Comparison of ENCODE assay signal across 9 mouse cellular contexts in genomic region chr11:59458973-59459372, GRCm38 (mm10). TPM values are rescaled to one million over a fixed set of nuclear protein-coding genes. Genes with fewer than 3 reads are reported as not detected.
A peak's percentile ranks its signal among the peaks of the same experiment; 100 is the strongest.
DNase-seq lines count a peak whose midpoint lies in the region; TF ChIP-seq lines count a peak whose summit lies in the region.
"Had no signal": no experiment of that assay in that cellular context is flagged by ENCODE, and none has a peak within 500 bp of the region (broad histone marks: within the 10 kb centered on the region; RNA-seq: fewer than 3 reads in every experiment).

No protein-coding gene starts in this region.

- H3K36me3 ChIP-seq in myocyte (ENCODE audit: control insufficient read depth, insufficient read depth) = peaks cover 34% of the 10 kb centered on the region

- no peak overlapping the region for H3K4me3 ChIP-seq in myocyte
- H3K4me3 ChIP-seq: neural tube, embryonic 12.5 days had no signal

- H3K27me3 ChIP-seq in myocyte (ENCODE audit: control insufficient read depth, insufficient read depth, insufficient read length) = no peaks in the 10 kb centered on the region
- H3K27me3 ChIP-seq: neural tube, embryonic 12.5 days had no signal

- DNase-seq in right cerebral cortex, postnatal 25 days = peak; percentile 24
- DNase-seq in right cerebral cortex, postnatal 14 days = no peak
- DNase-seq in fibroblast of lung, adult 2 months (ENCODE audit: low read depth) = peak; percentile 97
- DNase-seq in kidney, adult 9 months = peak; percentile 82
- DNase-seq in cerebellum, adult 11-12 months = no peak
- DNase-seq in gastrocnemius, adult 8-10 months (ENCODE audit: low spot score in 2 of 2) = no peak
- DNase-seq in layer of hippocampus, postnatal 14 days (ENCODE audit: low spot score in 2 of 2) = no peak

- no peak for TF ChIP-seq POLR2A in myocyte (IDR thresholded peaks at IDR 0.05; ENCODE audit: insufficient read length, low read depth)

- H3K79me2 ChIP-seq in myocyte (ENCODE audit: control insufficient read depth, insufficient read depth) = no peaks in the 10 kb centered on the region

- no peak overlapping the region for H3ac ChIP-seq in myocyte (ENCODE audit: control insufficient read depth, insufficient read length)

- peak overlapping the region; percentile 35 for H3K4me2 ChIP-seq in myocyte (ENCODE audit: low read depth)
- H3K4me2 ChIP-seq: neural tube, embryonic 12.5 days had no signal

TF ChIP-seq in myocyte, 11 proteins besides CTCF, POLR2A, EP300 and RAD21:
- TF ChIP-seq CEBPB (IDR thresholded peaks at IDR 0.05; ENCODE audit: insufficient read depth, poor library complexity, severe bottlenecking) (peak; percentile 73), POLR2AphosphoS2 (IDR thresholded peaks at IDR 0.05; ENCODE audit: insufficient read length, low read depth) (peak; percentile 20), TCF12 (IDR thresholded peaks at IDR 0.05; ENCODE audit: insufficient read depth, poor library complexity, severe bottlenecking) (peak; percentile 4), MYOD1 (IDR thresholded peaks at IDR 0.05; ENCODE audit: control insufficient read depth in 1 of 3, insufficient read length in 2 of 3, low read depth in 2 of 3) (peak in 1 of 3 experiments; percentile 38), USF1 (IDR thresholded peaks at IDR 0.05; ENCODE audit: low read depth) (peak; percentile 2), MYOG (IDR thresholded peaks at IDR 0.05; ENCODE audit: control insufficient read depth in 1 of 3, insufficient read depth in 1 of 3, insufficient read length in 2 of 3, low read depth in 2 of 3) (peak in 1 of 3 experiments; percentile 69), TCF3 (IDR thresholded peaks at IDR 0.05; ENCODE audit: insufficient read length, low read depth) (no peak), MAX (IDR thresholded peaks at IDR 0.05; ENCODE audit: low read depth) (no peak)

RNA-seq across cellular contexts. Expression of gene Snap47, which starts 8.0 kb away (rescaled TPM):
- polyA plus RNA-seq in myocyte (2012; fragmentation: generic; extraction: Trizol) = 67.2 TPM
- 10 to 100 TPM; 22.8 to 26.9 (median 26.3) TPM for total RNA-seq in gastrocnemius, adult 8-10 months (2022)
- 100 to 1,000 TPM; 334 to 342 TPM for total RNA-seq in layer of hippocampus, postnatal 14 days (2021)

RNA-seq across cellular contexts. Expression of gene Jmjd4, which starts 9.1 kb away (rescaled TPM):
- polyA plus RNA-seq in myocyte (2012; fragmentation: generic; extraction: Trizol) = 4.5 TPM
- total RNA-seq in gastrocnemius, adult 8-10 months (2022) = 10 to 100 TPM in 2 of 4 experiments, 1 to 10 TPM in 2; 8.5 to 10.7 (median 9.6) TPM
- 10 to 100 TPM; 27.0 to 29.3 TPM for total RNA-seq in layer of hippocampus, postnatal 14 days (2021)

RNA-seq across cellular contexts. Expression of gene Zfp867, which starts 13.3 kb away (rescaled TPM):
- polyA plus RNA-seq in myocyte (2012; fragmentation: generic; extraction: Trizol) = 1.3 TPM
- total RNA-seq in gastrocnemius, adult 8-10 months (2022) = 1 to 10 TPM; 2.6 to 2.9 (median 2.8) TPM
- total RNA-seq in layer of hippocampus, postnatal 14 days (2021) = 1 to 10 TPM; 3.9 to 4.7 TPM

Comparison
In these comparisons a context has a peak if more than half of its experiments do, and no peak if none do; other contexts are left out.
1. DNase-seq: peak in right cerebral cortex, postnatal 25 days (single experiment), fibroblast of lung, adult 2 months (single experiment) and kidney, adult 9 months (single experiment); none in right cerebral cortex, postnatal 14 days (single experiment), cerebellum, adult 11-12 months (single experiment), gastrocnemius, adult 8-10 months (0 of 2) and layer of hippocampus, postnatal 14 days (0 of 2).
2. RNA of gene Snap47, which starts 8.0 kb away (total RNA-seq): 334 to 342 TPM in layer of hippocampus, postnatal 14 days; 22.8 to 26.9 TPM in gastrocnemius, adult 8-10 months; every median in the first group is over 10 times any median in the second.